Mouse (Mus musculus) cerebellum, adult 2 months (tissue): ENCODE data around the gene Zfp629.

Experiments used
- CTCF ChIP-seq: fragments of 200-500 bp; IDR thresholded peaks from 2 replicates; pipeline ENCODE4 v1.5.1; 2011; ENCODE audit warnings: low read depth, mild to moderate bottlenecking, control low read depth, low read length, moderate library complexity, borderline replicate concordance; ENCODE audit not compliant: insufficient read depth
- POLR2A ChIP-seq: fragments of 200-500 bp; IDR thresholded peaks from 2 replicates; pipeline ENCODE4 v1.6.1; 2011; ENCODE audit warnings: low read length, control low read depth, borderline replicate concordance; ENCODE audit not compliant: insufficient read depth

DNA sequence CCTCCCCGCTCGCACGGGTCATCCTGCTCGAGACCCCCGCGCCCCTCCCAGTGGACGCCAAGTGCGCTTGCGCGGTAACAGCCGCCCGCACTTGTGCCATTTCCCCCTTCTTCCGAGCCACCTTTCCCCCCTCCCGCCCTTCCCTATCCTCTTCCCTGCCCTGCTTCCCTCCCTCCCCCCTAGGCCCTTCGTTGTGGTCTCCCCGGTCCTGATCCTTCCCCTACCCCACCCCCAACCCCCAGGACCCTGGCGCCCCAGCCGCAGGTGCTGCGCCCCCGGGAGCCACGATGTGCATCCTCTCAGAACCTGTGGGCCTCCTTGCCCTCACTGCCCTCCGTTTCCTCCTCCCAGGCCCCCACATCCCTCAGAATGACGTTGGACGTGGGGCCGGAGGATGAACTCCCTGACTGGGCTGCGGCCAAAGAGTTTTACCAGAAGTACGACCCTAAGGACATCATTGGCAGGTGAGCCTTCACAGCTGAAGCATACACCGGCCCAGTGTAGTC, 42.0 kb downstream of the Zfp629 start:
- no peak for TF ChIP-seq POLR2A
- no peak for TF ChIP-seq CTCF
